Mouse (Mus musculus) bone marrow, adult 2 months (tissue): ENCODE data around the gene Gm17190.

ENCODE experiments used
- CTCF ChIP-seq: fragments of 200-500 bp; IDR thresholded peaks from 2 replicates; pipeline ENCODE4 v1.5.1; 2011; ENCODE audit warnings: low read length, control low read depth; ENCODE audit not compliant: control insufficient read depth, insufficient read depth
- POLR2A ChIP-seq: fragments of 200-500 bp; IDR thresholded peaks from 2 replicates; pipeline ENCODE4 v1.6.1; 2011; ENCODE audit warnings: low read depth, mild to moderate bottlenecking, control low read depth, low read length, borderline replicate concordance; ENCODE audit not compliant: control insufficient read depth

DNA sequence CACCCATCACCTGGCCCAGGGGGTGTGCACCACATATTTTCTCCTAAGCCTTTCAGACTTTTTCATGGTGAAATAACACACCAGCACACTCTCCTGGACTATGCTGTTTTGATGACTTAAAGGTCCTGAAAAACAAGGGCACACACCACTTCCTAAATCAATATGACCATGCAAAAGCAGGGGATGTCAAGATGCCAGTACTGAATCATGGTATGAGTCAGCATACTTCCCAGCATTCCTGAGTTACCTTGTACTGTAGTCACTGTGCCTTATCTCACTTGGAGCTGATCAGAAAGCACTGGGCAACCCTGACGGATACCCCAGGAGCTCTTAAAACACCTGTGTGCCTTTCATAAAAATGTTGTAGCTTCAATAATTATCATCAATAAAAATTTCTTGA, 42.3 kb upstream of the Gm17190 start:
- TF ChIP-seq POLR2A (no peak), CTCF (no peak)
